Mouse (Mus musculus) frontal cortex, adult (tissue): Measurements from ENCODE around the gene Gm3591.
"Not testable (repeated sequence)": the region's sequence is repeated elsewhere in the genome, so short reads cannot be mapped to it uniquely, and the experiment has no call there.

Source experiments
- ATAC-seq: cut with Nextera tagmentation; 2 replicates; pipeline ENCODE4 v1.9.2; 2017; ENCODE audit warnings: mild to moderate bottlenecking, moderate library complexity, mixed read lengths; ENCODE audit not compliant: low TSS enrichment

Gene Gm3591

DNA sequence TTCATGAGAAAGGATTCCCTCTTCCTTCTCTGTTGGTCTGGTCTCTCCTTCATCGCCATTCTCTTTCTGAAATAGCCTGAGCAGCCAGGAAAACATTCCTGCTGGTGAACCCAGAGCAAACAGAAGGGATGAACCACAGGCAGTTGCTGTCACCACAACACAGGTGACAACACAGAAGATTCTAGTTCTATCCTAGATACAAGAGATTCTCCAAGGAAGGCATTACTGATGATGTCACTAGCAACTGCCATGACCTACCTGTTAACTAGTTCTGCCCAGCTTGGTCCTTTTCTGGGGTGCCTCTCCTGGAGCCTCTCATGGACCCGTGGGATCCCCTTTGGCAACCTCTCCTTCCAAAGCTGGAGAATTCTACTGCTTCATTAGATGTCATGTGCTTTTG, at the start of gene Gm3591:
Gene Gm3591, minus strand, starts transcription at position 101 of the 400 bp plus-strand sequence.
- ATAC-seq = not testable (repeated sequence)

DNA sequence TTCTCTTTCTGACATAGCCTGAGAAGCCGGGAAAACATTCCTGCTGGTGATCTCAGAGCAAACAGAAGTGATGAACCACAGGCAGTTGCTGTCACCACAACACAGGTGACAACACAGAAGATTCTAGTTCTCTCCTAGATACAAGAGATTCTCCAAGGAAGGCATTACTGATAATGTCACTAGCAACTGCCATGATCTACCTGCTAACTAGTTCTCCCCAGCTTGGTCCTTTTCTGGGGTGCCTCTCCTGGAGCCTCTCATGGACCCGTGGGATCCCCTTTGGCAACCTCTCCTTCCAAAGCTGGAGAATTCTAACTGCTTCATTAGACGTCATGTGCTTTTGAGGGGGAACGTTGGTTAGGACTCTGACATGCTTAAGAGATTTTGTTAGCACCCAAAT, 32.2 kb upstream of the Gm3591 start, which contains the start of gene Gm3594:
Gene Gm3594, minus strand, starts transcription at position 101 of the 400 bp plus-strand sequence.
- not testable (repeated sequence) for ATAC-seq

DNA sequence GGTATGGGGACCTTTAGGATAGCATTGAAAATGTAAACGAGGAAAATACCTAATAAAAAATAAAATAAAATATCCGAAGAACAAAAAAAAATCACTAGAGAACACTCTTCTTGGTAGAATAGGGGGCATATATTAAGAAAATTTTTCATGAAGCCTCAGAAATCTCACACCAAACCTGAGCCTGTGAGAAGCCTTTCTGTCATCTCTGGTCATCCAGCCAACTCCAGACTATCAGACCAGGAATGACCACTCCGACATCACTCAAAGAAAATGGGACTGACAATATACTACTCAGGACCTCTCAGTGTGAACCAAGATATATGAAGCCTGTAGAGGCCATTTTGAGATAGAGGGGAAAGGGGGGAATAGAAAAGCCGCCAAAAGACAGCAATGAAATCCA, 28.5 kb upstream of the Gm3591 start:
- ATAC-seq = not testable (repeated sequence)

DNA sequence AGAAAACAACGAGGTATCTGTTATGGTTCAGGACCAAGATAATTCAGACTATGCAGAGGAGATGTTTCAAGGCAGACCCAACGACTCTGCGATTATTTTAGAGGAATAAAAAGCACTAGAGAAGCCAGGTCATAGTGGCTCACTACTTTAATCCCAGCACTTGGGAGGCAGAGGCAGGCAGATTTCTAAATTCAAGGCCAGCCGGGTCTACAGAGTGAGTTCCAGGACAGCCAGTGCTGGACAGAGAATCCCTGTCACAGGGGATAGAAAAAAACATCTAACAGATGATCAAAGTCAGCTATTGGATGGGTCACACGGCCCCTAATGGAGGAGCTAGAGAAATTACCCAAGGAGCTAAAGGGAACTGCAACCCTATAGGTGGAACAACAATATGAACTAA, 27.9 kb upstream of the Gm3591 start:
- ATAC-seq = not testable (repeated sequence)

GRCm38 (mm10) chr14:6426766-6427165, 14.5 kb upstream of the Gm3591 start:
- not testable (repeated sequence) for ATAC-seq

- not testable (repeated sequence) for ATAC-seq
These were observed 14.1 kb upstream of the Gm3591 start for GRCm38 (mm10) chr14:6426353-6426752.

DNA sequence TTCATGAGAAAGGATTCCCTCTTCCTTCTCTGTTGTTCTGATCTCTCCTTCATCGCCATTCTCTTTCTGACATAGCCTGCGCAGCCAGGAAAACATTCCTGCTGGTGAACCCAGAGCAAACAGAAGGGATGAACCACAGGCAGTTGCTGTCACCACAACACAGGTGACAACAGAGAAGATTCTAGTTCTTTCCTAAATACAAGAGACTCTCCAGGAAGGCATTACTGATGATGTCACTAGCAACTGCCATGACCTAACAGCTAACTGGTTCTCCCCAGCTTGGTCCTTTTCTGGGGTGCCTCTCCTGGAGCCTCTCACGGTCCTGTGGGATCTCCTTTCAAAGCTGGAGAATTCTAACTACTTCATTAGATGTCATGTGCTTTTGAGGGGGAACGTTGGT, 22.1 kb downstream of the Gm3591 start, which contains the start of gene Gm16440:
Gene Gm16440, minus strand, starts transcription at position 101 of the 400 bp plus-strand sequence.
- not testable (repeated sequence) for ATAC-seq
